Mouse (Mus musculus): ENCODE data around the gene Rab4b. TPM values are rescaled to one million over a fixed set of nuclear protein-coding genes. Genes with fewer than 3 reads are reported as not detected.

Gene Rab4b
- total RNA-seq, 2 experiments from 2014 or later = 36.1 to 42.0 TPM

DNA sequence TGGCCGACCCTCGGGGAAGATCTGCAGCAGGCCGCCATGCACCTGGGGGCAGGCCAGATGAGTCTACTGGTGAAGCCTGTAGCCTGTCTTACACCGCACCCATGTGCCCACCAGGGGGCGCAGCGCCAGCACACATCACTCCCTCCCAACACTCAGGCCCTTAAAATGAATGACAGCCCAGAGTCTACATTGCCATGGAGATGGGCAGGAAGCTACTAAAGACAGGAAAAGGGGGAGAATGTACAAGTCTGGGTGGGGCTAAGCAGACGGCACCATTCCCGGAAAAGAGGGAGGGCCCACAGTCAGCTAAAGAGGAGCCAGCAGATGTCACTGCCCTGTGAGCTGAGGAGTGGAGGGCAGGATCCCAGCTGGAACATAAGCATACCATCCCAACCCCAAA lies 18.8 kb downstream of the Rab4b start:
- peak; percentile 90 for DNase-seq

GRCm38 (mm10) chr7:27159256-27159655 lies 19.4 kb downstream of the Rab4b start:
- DNase-seq = peak; percentile 46

DNA sequence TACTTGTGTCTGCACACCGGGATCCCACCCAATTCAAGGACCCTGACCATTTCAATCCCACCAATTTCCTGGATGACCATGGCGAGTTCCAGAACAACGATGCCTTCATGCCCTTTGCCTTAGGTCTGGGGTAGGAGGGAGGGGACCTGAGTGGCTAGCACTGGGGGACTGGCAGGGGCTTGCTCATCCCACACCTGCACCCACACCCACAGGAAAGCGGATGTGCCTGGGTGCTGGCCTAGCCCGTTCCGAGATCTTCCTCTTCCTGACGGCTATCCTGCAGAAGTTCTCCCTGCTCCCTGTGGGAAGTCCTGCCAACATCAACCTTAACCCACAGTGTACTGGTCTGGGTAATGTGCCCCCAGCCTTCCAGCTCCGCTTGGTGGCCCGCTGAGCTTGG lies 20.5 kb downstream of the Rab4b start:
- DNase-seq = peak; percentile 10

GRCm38 (mm10) chr7:27156005-27156404 lies 22.7 kb downstream of the Rab4b start:
- DNase-seq = no peak

GRCm38 (mm10) chr7:27153205-27153764 lies 25.4 kb downstream of the Rab4b start, which contains the start of gene Cyp2t4:
Cyp2t4 (plus strand) TSS chr7:27153714.
- DNase-seq = no peak

- no peak for DNase-seq
Observed at GRCm38 (mm10) chr7:27136410-27136996, 42.2 kb downstream of the Rab4b start.

- DNase-seq = no peak
Observed at GRCm38 (mm10) chr7:27133757-27134156, 44.9 kb downstream of the Rab4b start.

GRCm38 (mm10) chr7:27133156-27133555 lies 45.5 kb downstream of the Rab4b start:
- peak; percentile 56 for DNase-seq

DNA sequence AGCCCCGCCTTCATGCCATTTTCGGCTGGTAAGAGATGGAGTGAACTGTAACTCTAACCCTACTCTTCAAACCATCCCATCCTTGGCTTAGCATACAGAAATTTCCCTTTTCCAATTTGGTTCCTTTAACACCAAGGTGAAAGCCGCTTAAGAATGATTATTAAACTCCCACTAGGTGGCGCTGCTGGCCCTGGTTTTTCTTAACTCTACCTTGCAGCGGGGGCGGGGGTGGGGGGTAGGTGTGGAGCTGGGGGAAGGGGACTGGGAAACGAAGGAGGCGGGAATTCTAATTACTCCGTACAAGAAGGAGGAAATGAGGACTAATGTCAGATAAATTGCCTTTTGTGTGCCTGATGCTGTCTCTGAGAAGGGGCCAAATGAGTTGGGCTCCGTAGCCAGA lies 46.1 kb downstream of the Rab4b start:
- DNase-seq = peak; percentile 73

DNA sequence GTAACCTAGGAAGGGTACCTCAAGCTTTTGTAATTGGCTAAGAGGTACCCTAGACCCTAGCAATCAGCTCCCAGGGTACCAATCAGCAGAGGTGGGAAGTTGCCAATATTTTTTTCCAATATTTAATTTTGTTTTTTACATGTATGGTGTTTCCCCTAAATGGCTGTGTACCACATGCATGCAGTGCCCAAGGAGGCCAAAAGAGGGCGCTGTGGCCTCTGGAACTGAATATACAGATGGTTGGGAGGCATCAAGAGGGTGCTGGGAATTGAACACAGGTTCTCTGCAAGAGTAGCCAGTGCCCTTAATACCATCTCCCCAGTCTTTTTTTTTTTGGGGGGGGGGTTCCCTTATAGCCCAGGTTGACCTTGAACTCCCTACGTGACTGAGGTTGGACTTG lies 47.3 kb downstream of the Rab4b start:
- DNase-seq = no peak

- DNase-seq = no peak
Observed at GRCm38 (mm10) chr7:27130521-27131370, 48.0 kb downstream of the Rab4b start.

DNA sequence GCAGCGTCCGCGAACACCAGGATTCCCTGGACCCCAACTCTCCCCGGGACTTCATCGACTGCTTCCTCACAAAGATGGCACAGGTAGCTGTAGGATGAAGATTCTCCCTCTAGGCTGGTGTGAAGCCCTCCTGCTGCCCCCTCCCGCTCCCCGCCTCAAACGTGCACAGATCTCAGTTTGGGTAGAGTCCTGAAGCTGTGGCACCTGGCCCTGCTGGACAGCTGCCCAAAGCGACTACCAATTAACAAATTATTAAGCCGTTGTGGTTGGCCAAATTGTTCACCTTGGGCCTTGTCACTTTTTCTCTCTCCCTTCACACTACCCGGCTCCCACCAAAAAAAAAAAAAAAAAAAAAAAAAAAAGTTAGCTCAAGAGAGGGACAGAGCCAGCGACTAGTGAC lies 48.9 kb downstream of the Rab4b start:
- DNase-seq = no peak

GRCm38 (mm10) chr7:27128946-27129345 lies 49.8 kb downstream of the Rab4b start:
- DNase-seq = no peak

- peak; percentile 67 for DNase-seq
Observed at GRCm38 (mm10) chr7:27128162-27128561, 50.5 kb downstream of the Rab4b start.

- no peak for DNase-seq
Observed at GRCm38 (mm10) chr7:27124969-27125368, 53.7 kb downstream of the Rab4b start.

DNA sequence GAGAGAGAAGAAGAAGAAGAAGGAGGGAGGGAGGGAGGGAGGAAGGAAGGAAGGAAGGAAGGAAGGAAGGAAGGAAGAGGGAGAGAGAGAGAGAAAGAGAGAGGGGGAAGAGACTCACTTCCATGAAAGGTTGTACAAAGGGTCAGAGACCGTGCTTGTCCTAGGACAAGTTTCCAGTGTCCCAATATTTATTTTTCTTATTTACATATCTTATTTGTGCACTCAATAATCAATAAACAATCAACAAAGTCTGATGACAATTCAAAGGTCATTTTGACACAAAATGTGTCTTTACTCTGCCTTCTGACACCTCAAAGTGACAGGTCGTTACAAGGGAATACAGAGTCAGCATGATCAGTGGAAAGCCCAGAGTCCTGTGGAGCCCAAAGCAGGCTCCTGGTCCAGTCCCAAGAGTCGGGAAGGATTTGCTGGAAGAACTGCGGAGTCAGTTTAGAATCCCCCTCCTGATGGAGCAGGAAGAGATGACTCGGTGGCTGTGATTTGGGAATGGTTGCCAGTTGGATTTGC lies 54.3 kb downstream of the Rab4b start:
- DNase-seq = no peak

DNA sequence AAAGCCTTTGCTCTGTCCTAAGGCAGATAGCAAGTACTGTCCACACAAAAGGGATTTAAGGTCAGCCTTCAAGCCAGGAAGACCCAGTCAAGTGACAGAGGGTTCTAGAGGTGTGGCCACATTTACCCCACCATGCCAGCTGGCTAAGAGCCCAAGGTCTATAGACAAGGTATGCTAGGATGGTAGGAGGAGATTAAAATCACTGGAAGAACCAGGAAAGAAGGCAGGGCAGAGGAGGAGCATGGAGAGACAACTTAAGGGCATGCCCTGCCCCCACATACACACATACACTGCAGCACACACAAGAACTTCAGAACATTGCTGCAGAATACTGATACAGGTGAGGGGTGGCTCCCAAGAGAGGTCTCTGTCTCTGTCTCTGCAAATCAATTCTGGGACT lies 59.0 kb downstream of the Rab4b start, which contains the start of gene Cyp2f2:
Gene Cyp2f2 (plus strand): TSS at position 234 of the 400 bp plus-strand sequence.
- peak; percentile 71 for DNase-seq

Small RNAs within 50 kb of the gene (microRNA-seq; reads per million reads assigned to microRNA genes)
- not detected for gene Mir1191
- gene Mir3101 = not detected

Other genes with a start within 250 kb of the Rab4b start
- 10 to 100 TPM in 1 of 2 experiments, 1 to 10 TPM in 1; 6.4 to 15.6 TPM for gene Cyp2a22, start 239.5 kb downstream of the Rab4b start, total RNA-seq (2021)
- gene Cyp2a12, start 149.8 kb downstream of the Rab4b start, total RNA-seq (2021) = 10 to 100 TPM; 22.2 to 44.2 TPM
- gene Cyp2f2, start 59.0 kb downstream of the Rab4b start, total RNA-seq (2021) = 100 to 1,000 TPM; 291 to 323 TPM
- gene Cyp2t4, start 25.2 kb downstream of the Rab4b start, total RNA-seq (2021) = not detected
- gene Egln2, start 12.1 kb downstream of the Rab4b start, total RNA-seq (2021) = 10 to 100 TPM; 88.9 to 90.2 TPM
- gene Gm21983, start 2.2 kb upstream of the Rab4b start, total RNA-seq (2021) = not detected
- gene Mia, start 2.3 kb upstream of the Rab4b start, total RNA-seq (2021) = under 1 TPM in 1 of 2 experiments, not detected in 1; 0.69 TPM
- gene BC024978, start 16.9 kb upstream of the Rab4b start, total RNA-seq (2021) = 10 to 100 TPM; 16.1 to 18.1 TPM
- gene Snrpa, start 17.4 kb upstream of the Rab4b start, total RNA-seq (2021) = 10 to 100 TPM; 59.6 to 66.9 TPM
- gene Itpkc, start 49.8 kb upstream of the Rab4b start, total RNA-seq (2021) = 10 to 100 TPM in 1 of 2 experiments, 1 to 10 TPM in 1; 9.6 to 10.5 TPM
- 10 to 100 TPM; 33.1 to 36.8 TPM for gene Coq8b, start 54.1 kb upstream of the Rab4b start, total RNA-seq (2021)
- gene Numbl, start 79.5 kb upstream of the Rab4b start, total RNA-seq (2021) = 10 to 100 TPM; 11.3 to 13.6 TPM
- 100 to 1,000 TPM; 107 to 111 TPM for gene Ltbp4, start 158.8 kb upstream of the Rab4b start, total RNA-seq (2021)
- gene Shkbp1, start 177.1 kb upstream of the Rab4b start, total RNA-seq (2021) = 10 to 100 TPM; 19.6 to 22.9 TPM
- 1 to 10 TPM in 1 of 2 experiments, not detected in 1; 2.5 TPM for gene Gm20479, start 178.5 kb upstream of the Rab4b start, total RNA-seq (2021)